Mouse (Mus musculus): ENCODE measurements around the gene Gm14180.
"Not testable (repeated sequence)": the region's sequence is repeated elsewhere in the genome, so short reads cannot be mapped to it uniquely, and the experiment has no call there.

The Gm14180 gene

DNA sequence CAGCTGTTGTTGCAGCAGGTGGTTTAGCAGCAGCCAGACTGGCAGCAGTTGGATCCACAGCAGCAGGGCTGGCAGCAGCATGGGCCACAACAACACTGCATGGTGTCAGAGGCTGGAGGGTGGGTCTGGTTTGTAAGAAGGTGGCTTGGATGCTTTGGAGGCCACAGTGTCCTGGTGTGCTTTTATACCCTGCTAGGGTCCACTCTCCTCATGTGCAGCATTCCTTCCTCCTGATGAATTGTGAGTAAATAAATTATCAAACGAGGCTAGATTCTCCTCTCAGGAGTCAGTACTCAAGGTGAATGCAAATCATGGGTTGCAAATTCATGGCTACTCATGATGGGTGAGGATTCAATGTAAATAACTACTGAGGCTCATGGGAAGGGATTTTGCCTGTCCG is at the start of gene Gm14180:
Gene Gm14180 (minus strand): TSS at position 101 of the 400 bp plus-strand sequence.
- DNase-seq: no peak

DNA sequence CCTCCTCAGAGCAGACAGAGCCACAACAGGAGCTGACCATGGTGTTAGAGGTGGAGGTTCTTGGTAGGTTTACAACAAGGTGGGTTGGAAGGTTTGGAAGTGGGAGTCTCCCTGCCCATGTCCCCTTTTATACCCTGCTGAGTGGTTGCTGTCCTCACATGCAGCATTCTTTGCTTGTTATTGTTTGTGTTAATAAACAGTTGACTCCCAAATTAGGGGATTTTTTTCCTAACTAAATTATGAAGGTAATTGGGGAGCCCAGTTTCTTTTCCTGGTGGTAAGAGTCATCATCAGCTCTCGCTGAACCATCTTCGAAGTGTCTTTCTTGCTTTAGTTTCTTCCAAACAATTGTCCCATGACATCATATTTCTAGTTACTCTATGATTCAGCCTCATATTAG is 46.5 kb upstream of the Gm14180 start, which contains the start of gene Krtap4-8:
Gene Krtap4-8 (minus strand): TSS at position 101 of the 400 bp plus-strand sequence.
- no peak for DNase-seq

DNA sequence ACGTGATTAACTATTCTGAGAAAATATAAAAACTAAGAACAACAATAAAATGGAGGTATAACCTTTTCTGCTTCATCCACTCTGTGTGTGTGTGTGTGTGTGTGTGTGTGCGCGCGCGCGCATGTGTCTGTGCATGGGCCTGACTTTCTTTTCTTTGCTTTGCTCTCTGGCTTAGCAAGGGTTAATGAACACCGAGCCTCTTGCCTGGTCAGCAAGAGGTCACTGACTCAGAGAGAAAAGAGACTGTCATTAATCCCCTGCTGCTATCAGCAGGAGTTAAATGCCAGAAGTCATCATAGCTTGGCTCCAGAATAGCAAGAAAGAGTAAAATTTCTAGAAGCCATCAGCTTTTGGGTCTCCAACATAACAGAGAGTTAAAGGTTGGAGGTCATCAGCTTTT is 44.3 kb upstream of the Gm14180 start:
- DNase-seq: peak in 1 of 2 experiments; percentile 13

DNA sequence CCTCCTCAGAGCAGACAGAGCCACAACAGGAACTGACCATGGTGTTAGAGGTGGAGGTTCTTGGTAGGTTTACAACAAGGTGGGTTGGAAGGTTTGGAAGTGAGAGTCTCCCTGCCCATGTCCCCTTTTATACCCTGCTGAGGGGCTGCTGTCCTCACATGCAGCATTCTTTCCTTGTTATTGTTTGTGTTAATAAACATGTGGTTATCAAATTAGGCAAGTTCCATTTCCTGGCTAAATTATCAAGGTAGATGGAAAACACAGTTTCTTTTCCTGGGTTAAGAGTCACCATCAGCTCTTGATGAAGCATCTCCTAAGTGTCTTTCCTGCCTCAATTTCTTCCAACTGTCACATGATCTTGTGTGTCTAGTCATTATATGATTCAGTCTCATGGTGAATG is 38.7 kb upstream of the Gm14180 start, which contains the start of gene Gm11595:
Gene Gm11595 (minus strand): TSS at position 101 of the 400 bp plus-strand sequence.
- not testable (repeated sequence) for DNase-seq

DNA sequence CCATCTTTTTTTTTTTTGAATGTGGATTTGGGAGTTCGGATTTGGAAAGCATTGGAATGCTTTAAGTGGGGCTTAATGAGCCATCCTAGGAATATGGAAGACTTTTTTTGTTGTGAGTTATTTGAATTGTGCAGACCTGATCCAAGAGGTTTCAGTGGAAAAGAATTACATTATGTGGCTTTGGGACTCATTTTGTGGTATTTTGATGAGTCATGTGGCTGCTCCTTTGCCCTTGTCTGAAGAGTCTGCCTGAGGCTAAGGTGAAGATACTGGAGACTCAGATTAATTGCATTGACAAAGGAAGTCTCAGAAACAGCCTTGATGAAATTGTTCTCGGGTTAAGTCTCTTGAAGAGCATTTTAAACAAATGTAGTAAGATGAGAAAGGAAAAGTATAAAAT is 34.3 kb upstream of the Gm14180 start:
- DNase-seq: no peak

DNA sequence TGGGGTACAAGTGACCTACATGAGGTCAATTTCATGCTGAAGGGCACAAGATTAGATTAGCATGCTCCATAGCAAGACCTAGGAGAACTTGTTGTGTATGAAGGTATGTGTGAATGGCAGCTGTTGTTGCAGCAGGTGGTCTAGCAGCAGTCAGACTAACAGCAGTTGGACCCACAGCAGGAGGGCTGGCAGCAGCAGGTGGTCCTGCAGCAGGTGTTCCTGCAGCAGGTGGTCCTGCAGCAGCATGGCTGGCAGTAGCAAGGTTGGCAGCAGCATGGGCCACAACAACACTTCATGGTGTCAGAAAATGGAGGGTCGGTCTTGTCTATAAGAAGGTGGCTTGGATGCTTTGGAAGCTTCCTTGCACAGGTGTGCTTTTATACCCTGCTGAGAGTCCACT is 24.8 kb upstream of the Gm14180 start:
- no peak for DNase-seq

DNA sequence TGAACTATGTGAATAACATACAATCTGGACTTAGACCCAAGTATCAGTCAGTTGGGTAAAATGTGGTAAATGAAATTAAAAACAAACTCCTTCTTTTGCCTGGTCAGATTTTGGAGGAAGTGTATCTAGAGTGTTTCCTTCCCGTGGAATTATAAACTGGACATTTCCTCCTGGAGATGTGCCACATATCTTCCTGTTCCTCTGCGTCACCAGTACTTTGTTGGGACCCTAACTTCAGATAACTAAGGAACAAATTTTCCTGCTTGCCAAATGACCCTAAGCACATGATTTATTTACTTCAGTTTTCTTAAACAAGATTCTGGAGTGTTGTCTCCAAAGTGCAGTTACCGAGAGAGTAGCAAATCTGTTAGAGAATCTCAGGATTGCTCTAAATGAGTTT is 9.9 kb upstream of the Gm14180 start:
- DNase-seq: peak in 1 of 2 experiments; percentile 7

DNA sequence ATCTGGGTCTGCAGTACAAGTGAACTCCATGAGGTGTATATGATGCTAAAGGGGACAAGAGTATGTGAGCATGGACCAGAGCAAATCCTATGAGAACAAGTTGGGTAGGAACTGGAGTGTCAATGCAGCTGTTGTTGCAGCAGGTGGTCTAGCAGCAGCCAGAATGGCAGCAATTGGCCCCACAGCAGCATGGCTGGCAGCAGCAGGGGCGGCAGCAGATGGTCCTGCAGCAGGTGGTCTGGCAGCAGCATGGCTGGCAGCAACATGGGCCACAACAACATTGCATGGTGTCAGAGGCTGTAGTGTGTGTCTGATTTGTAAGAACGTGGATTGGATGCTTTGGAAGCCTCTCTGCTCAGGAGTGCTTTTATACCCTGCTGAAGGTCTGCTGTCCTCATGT is 10.0 kb downstream of the Gm14180 start:
- no peak for DNase-seq

DNA sequence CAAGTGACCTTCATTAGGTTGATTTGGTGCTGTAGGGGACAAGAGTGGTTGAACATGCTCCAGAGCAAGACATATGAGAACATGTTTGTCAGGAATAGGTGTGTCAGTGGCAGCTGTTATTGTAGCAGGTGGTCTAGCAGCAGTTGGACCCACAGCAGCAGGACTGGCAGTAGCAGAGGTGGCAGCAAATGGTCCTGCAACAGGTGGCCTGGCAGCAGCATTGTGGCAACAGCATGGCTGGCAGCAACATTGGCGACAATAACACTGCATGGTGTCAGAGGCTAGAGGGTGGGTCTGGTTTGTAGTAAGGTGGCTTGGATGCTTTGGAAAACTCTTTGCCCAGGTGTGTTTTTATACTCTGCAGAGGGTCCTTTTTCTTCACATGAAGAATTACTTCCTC is 15.3 kb downstream of the Gm14180 start:
- no peak for DNase-seq

DNA sequence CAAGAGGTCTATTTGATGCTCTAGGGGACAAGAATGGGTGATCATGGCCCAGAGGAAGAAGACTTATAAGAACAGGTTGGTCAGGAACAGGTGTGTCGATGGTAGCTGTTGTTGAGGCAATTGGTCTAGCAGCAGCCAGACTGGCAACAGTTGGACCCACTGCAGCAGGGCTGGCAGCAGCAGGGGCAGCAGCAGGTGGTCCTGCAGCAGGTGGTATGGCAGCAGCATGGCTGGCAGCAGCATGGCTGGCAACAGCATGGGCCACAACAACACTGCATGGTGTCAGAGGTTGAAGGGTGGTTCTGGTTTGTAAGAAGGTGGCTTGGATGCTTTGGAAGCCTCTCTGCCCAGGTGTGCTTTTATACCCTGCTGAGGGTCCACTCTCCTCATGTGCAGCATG is 43.6 kb downstream of the Gm14180 start, which contains the start of gene Gm14190:
Gene Gm14190 (minus strand): TSS at position 278 of the 400 bp plus-strand sequence.
- no peak for DNase-seq

DNA sequence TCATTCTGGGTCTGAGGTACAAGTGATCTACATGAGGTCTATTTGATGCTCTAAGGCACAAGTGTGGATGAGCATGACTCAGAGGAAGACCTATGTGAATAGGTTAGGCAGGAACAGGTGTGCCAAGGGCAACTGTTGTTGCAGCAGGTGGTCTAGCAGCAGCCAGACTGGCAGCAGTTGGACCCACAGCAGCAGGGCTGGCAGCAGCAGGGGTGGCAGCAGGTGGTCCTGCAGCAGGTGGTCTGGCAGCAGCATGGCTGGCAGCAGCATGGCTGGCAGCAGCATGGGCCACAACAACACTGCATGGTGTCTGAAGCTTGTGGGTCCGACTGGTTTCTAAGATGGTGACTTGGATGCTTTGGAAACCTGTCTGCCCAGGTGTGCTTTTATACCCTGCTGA is 48.9 kb downstream of the Gm14180 start:
- DNase-seq: not testable (repeated sequence)
